Mouse (Mus musculus) heart, adult 2 months (tissue): Measurements from ENCODE around the gene Bud23. TPM values are rescaled to one million over a fixed set of nuclear protein-coding genes. Genes with fewer than 3 reads are reported as not detected.

ENCODE experiments used
- DNase-seq, 2 experiments: peaks; one replicate each; pipeline ENCODE4 v3.0.0; 2021
- H3K27ac ChIP-seq: fragments of 200-600 bp; 2 replicates; pipeline ENCODE4 v1.8.1; 2022
- H3K27me3 ChIP-seq: fragments of 200-500 bp; 2 replicates; pipeline ENCODE4 v1.6.1; 2012; ENCODE audit warnings: mild to moderate bottlenecking, low read length, inconsistent platforms, mixed read lengths; ENCODE audit not compliant: control insufficient read depth, insufficient read depth
- H3K36me3 ChIP-seq: fragments of 200-500 bp; 2 replicates; pipeline ENCODE4 v1.6.1; 2012; ENCODE audit warnings: low read length, inconsistent platforms; ENCODE audit not compliant: control insufficient read depth, insufficient read depth
- H3K4me1 ChIP-seq: fragments of 200-500 bp; 2 replicates; pipeline ENCODE4 v1.6.1; 2011; ENCODE audit warnings: low read length; ENCODE audit not compliant: control insufficient read depth, insufficient read depth
- H3K4me3 ChIP-seq: fragments of 200-600 bp; 2 replicates; pipeline ENCODE4 v1.8.1; 2022
- H3K79me2 ChIP-seq: fragments of 200-500 bp; replicated peaks from 2 replicates; pipeline ENCODE4 v1.6.1; 2012; ENCODE audit warnings: mild to moderate bottlenecking, inconsistent platforms, low read length, moderate library complexity, mixed read lengths; ENCODE audit not compliant: control insufficient read depth, insufficient read depth
- H3K9ac ChIP-seq: fragments of 200-500 bp; 2 replicates; pipeline ENCODE4 v1.6.1; 2012; ENCODE audit warnings: low read depth, mild to moderate bottlenecking, control low read depth, inconsistent platforms, low read length, mixed read lengths
- CTCF ChIP-seq: fragments of 200-600 bp; IDR thresholded peaks from 2 replicates; pipeline ENCODE4 v1.8.1; 2022; ENCODE audit warnings: antibody characterized with exemption, mild to moderate bottlenecking, moderate library complexity
- EP300 ChIP-seq: fragments of 200-500 bp; IDR thresholded peaks from 2 replicates; pipeline ENCODE4 v1.6.1; 2011; ENCODE audit warnings: low read depth, low read length, control low read depth; ENCODE audit not compliant: insufficient read depth
- POLR2A ChIP-seq: fragments of 200-500 bp; IDR thresholded peaks from 2 replicates; pipeline ENCODE4 v1.6.1; 2011; ENCODE audit warnings: mild to moderate bottlenecking, low read depth, low read length, control low read depth; ENCODE audit not compliant: insufficient read depth
- WGBS: fragments of 180-500 bp; shearing (Covaris S2); methylation state at CpG from one replicate; pipeline ENCODE4 v1.1.7; 2018; 5-methylcytosine and 5-hydroxymethylcytosine counted together
- intact Hi-C: fragments of 180-260 bp; cut with DNase I; formaldehyde crosslinking; loops from one replicate; pipeline ENCODE4 v1.15.1; 2025
- polyA plus RNA-seq: library from polyadenylated mRNA; depleted of rRNA; stranded (reverse); fragments of >200 nt; gene quantifications from 2 replicates; pipeline ENCODE4 v1.2.3, GENCODE M21; 2012
- total RNA-seq, 2 experiments: library from RNA; stranded (reverse); gene quantifications; 2 replicates each; pipeline ENCODE4 v1.2.3; 2021

The Bud23 gene
- total and polyA plus RNA-seq, 3 experiments, result 20.5 to 26.2 (median 21.1) TPM

GRCm38 (mm10) chr5:135010841-135011743 lies 53.7 kb downstream of the Bud23 start:
- DNase-seq, result no peak

GRCm38 (mm10) chr5:135010320-135010709 lies 54.4 kb downstream of the Bud23 start:
- intact Hi-C loops, result loop anchor here (5.0 kb wide), 1 partner anchor 177 kb away; the partner anchor contains the start of gene Baz1b
- WGBS, result 58% methylated on average over 7 of the region's 7 CpGs
- H3K4me3 ChIP-seq, result peak overlapping the region; percentile 66
- no peaks in the 10 kb centered on the region for H3K27me3 ChIP-seq
- H3K4me1 ChIP-seq, result peaks cover 4% of the 10 kb centered on the region
- no peak for DNase-seq
- H3K27ac ChIP-seq, result peak overlapping the region; percentile 100
- no peaks in the 10 kb centered on the region for H3K36me3 ChIP-seq
- H3K9ac ChIP-seq, result no peak overlapping the region
- TF ChIP-seq CTCF (no peak), POLR2A (no peak), EP300 (no peak)
- no peaks in the 10 kb centered on the region for H3K79me2 ChIP-seq

More at GRCm38 (mm10) chr5:135010841-135011743, 53.7 kb downstream of the Bud23 start:
- Histone ChIP-seq H3K4me3 (no peak overlapping the region), H3K36me3 (no peaks in the 10 kb centered on the region), H3K27me3 (no peaks in the 10 kb centered on the region), H3K9ac (no peak overlapping the region), H3K27ac (no peak overlapping the region), H3K79me2 (no peaks in the 10 kb centered on the region), H3K4me1 (peaks cover 4% of the 10 kb centered on the region)
- intact Hi-C loops, result loop anchor here (5.0 kb wide), 1 partner anchor 176 kb away; the partner anchor contains the start of gene Baz1b
- 90% methylated on average over 25 of the region's 25 CpGs for WGBS
- TF ChIP-seq CTCF (no peak), EP300 (no peak), POLR2A (no peak)

GRCm38 (mm10) chr5:135009590-135010319 lies 55.0 kb downstream of the Bud23 start:
- Histone ChIP-seq H3K27ac (peak overlapping the region; percentile 100), H3K4me1 (peaks cover 4% of the 10 kb centered on the region), H3K4me3 (peak overlapping the region; percentile 66), H3K27me3 (no peaks in the 10 kb centered on the region), H3K9ac (peak overlapping the region; percentile 71), H3K79me2 (no peaks in the 10 kb centered on the region), H3K36me3 (no peaks in the 10 kb centered on the region)
- intact Hi-C loops, result loop anchor here (5.0 kb wide), 1 partner anchor 178 kb away; the partner anchor contains the start of gene Baz1b
- DNase-seq, result peak; percentile 92 to 93
- WGBS, result under 1% methylated on average over 37 of the region's 37 CpGs
- TF ChIP-seq CTCF, result no peak
- TF ChIP-seq POLR2A, result no peak
- TF ChIP-seq EP300, result no peak

- Histone ChIP-seq H3K9ac (peak within 1 kb of the TSS; percentile 83), H3K4me1 (peaks cover 4% of the 10 kb centered on the region), H3K36me3 (no peaks in the 10 kb centered on the region), H3K27me3 (no peaks in the 10 kb centered on the region), H3K4me3 (peak within 1 kb of the TSS; percentile 66), H3K27ac (peak within 1 kb of the TSS; percentile 100), H3K79me2 (no peaks in the 10 kb centered on the region)
- 0 out of 2 replicates have a peak, but pooled peaks have one; percentile 8 for TF ChIP-seq CTCF
- TF ChIP-seq POLR2A, result peak; percentile 93
- peak; percentile 70 for TF ChIP-seq EP300
- peak; percentile 96 to 99 for DNase-seq
- intact Hi-C loops, result no loop called here
- WGBS, result under 1% methylated on average over 52 of the region's 52 CpGs
Measured at GRCm38 (mm10) chr5:135008671-135009589, 55.8 kb downstream of the Bud23 start, which contains the start of gene Abhd11. Gene Abhd11 (plus strand): TSS chr5:135009152.
